Mouse (Mus musculus): ENCODE measurements around the gene Ubxn6. TPM values are rescaled to one million over a fixed set of nuclear protein-coding genes. Genes with fewer than 3 reads are reported as not detected.

Ubxn6 gene
- total RNA-seq, 2 experiments from 2014 or later: 13.6 to 17.4 TPM

DNA sequence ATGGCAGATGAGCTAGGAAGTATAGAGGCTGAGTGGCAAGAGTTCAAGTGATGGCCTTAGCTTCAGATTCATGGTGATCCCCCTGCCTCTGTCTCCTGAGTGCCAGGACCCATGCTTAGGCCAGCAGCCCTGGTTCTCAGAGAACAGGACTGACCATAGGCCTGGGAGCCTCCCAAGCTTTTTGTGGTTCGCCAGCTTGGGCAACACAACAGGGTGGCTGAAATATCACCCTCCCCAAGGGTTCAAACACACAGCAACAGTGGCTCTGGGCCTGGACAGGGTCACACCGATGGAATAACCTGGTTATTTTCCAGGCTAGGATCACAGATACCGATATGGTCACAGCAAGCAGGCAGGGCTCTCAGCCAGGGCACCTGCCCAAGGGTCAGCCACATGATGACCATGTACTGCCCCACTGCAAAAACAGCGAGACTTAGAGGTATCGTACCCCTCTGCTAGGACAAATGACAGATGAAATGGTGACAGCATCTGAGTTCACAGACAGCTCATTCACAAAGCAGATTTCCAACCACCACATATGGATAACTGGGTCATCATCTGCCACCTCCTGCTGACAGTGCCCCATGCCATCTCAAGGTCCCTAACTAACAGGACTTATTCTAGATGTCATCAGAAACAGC is 46.9 kb downstream of the Ubxn6 start:
- no peak for ATAC-seq (replicated peaks; ENCODE audit: poor library complexity)

DNA sequence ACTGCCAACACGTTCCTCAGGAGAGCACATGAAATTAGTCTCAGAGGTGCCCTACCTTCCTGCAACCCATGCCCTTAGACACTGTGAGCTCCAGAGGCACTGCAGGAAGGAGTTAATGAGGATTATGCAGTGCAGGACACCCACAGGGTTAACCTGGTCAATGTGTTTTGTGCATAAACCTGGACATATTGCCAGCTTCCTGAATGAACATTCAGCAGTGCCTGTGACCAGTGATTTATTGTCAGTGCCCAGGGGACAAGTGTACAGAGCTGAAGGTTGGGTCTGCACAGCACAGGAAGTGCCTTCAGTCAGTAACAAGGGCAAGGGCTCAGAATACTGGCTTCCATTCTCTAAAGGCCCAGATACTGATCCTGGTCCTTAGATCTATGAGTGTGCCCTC is 47.9 kb downstream of the Ubxn6 start:
- no peak for ATAC-seq (replicated peaks; ENCODE audit: poor library complexity)

DNA sequence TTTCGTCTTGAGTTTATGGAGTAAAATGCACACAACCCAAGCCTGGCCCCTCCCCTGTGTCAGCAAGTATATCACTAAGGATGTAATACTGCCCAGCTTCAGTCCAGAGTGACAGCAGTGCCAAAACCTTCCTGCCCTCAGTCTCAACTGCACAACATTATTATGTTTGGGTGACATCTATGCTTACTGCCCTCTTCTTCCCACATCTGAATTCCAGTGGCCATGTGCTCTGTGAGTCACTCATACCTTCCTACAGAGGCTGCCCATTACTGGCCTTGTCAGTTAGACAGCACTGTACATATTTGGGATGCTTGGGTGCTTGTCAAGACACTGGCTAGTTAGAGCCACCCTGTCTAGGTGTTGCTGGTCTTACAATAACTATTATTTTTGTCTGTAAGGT is 48.5 kb downstream of the Ubxn6 start:
- no peak for ATAC-seq (replicated peaks; ENCODE audit: poor library complexity)

DNA sequence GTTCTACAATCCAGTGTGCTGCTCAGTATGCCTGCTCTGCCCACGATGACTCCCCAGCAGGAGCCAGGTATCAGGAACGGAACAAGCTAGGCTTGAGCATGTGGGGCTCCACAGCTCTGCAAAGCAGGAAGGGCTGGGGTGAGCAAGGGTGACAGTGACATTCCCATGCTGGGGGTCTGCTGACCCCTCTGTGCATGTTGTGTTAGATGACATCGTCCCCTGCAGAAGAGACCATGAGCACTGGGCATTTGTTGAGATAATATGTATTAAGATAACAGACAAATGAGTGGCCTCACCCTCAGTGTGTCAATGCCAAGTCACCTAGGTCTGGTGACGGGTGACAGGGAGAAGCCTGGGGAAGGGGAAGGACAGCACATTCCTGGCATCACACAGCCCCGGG is 49.9 kb downstream of the Ubxn6 start:
- ATAC-seq (replicated peaks; ENCODE audit: poor library complexity): no peak

DNA sequence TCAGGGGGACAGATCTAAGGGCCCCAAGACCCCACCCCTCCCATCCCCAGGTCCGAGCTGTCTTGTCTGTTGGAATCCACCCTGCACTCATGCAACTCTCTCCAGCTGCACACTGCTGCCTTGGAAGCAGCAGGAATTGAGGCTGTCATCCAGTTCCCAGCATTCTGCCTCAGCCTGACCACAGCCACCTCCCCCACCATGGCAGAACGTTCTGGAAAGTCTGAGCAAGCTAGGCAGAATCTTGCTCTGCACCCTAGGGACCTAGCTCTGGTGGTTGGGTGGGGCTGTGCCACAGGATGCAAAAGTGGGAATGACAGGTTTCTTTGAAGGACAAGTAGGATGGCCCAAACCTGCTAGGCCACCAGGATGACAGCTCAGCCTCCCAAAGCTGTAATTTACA is 50.4 kb downstream of the Ubxn6 start:
- ATAC-seq (replicated peaks; ENCODE audit: poor library complexity): no peak

DNA sequence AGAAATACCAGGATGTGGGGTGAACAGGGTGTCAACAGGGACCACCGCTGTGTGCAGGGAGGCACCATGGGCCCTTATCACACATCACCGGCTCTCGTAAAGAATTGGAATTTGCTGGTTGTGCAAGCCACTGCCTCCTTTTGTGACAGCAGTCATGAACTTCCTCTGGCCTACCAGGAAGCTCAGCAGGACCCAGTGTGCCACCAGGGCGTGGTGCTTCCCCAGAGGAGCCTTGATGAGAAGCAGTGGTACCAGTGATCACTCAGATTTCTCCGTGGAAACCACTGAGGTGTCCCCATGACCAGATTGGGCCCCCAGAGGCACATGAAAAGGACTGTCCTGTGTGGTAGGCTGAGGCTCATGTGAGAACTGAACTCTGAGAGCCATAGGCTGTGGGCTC is 51.4 kb downstream of the Ubxn6 start:
- ATAC-seq (replicated peaks; ENCODE audit: poor library complexity): peak; percentile 63

DNA sequence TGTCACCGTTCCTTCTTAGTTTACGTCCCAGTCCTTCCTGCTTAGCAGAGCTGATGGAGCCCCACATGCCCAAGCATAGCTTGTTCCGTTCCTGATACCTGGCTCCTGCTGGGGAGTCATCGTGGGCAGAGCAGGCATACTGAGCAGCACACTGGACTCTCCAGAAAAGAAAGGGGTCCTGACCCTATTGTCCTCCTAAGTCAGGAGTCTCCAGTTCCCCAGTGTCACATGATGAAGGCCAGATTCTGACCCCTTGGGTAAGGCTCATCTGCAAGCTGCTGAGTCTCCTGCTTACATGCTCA is 51.9 kb downstream of the Ubxn6 start:
- ATAC-seq (replicated peaks; ENCODE audit: poor library complexity): no peak

DNA sequence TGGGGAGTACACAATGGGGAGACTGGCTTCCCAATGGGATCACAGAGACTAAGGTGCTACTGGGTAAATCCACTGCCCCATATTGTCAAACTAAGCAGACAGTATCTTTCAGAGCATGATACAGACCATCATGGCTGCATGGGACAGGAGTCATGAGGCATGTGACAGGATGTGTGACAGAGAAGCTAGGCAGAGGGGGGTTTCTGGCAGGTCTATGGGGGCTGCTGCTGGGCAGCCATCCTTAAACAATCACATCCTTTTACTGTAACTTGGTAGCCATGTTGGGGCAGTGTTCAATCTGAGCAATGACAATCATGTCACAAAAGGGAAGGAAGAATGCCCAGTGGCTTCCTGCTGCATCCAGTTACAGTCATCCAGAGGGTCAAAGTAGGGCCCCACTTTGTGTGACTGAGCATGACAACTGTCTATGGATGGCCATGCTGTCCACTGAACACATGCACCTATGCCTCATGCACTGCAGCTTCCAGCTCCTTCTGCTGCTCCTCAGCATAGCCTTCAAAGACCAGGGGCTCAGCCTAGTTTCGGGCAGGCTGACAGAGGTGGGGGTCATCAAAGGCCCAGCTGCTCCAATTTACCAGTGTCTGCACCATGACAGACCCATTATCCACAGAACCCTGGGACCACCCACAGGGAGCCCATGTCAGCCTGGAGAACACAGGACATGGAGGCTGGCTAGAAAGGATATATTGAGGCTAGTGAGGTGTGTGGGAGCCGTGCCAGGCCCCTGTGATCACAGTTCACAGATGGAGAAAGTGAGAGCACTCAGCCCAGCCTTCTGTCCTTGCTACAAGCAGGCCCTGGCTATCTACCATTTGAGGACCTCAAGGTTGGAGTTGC is 52.5 kb downstream of the Ubxn6 start:
- ATAC-seq (replicated peaks; ENCODE audit: poor library complexity): no peak

DNA sequence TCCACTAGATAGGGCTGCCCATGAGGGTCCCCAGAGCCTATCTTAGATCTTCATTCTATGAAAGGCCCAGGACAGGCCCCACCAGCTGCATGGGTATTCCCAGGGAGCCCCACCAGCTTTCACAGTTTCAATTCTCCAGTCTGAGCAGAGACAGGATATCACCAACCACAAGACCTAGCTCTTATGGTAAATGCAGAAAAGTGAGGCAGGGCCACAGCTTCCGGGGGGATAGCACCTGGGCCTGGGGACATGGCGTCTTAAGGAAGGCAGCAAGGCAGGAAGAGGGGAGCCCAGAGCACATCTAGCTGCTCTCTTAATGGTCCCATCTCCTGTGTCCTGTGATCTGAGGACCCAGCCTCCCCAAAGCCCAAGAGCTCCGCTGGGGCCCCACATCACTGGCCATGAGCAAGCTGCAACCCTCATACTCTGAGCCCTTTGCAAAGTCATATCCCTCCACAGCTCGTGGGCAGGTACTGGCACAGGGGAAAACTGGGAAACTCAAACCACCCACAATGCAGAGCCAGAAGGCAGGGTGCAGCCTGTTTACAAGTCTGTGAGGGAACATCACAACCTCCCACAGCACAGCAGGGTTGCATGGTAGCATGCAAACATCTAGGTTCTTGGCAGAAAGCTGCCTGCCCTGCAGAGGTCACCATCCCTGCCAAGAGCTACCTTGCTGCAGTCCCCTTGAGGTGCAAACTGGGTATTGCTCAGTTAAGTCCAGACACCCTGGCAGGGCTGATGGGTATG is 53.5 kb downstream of the Ubxn6 start:
- peak; percentile 29 for ATAC-seq (replicated peaks; ENCODE audit: poor library complexity)

DNA sequence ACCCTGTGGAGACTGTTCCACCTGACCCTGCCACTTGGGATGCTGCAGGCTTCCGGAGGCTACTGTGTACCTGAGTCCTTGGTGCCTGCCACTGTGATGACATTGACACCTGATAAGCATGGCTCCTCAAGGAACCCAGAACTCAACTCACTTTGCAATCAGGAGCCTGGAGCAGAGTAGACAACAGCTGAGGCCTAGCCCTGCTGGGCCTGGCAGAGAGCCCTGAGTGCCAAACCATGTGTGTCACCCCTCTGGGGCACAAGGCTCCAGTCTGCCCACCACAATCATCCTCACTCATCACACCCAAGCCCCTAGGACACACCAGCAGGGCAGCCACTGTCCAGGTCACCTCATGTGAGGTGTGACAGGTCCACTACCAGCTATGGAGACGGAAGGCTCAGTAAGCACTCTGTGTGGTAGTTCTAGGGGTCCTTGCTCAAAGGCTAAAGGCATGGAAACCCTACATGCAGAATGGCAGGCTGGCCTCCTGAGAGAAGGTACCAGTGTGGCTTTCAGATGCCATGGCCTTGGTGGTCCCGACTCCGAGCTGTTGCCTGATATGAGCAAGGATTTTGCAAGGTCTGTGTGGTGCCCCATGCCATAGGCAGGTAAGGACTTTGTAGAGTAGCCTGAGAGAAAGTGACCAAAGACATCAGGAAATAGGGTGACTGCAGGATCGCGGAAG is 54.3 kb downstream of the Ubxn6 start:
- no peak for ATAC-seq (replicated peaks; ENCODE audit: poor library complexity)

DNA sequence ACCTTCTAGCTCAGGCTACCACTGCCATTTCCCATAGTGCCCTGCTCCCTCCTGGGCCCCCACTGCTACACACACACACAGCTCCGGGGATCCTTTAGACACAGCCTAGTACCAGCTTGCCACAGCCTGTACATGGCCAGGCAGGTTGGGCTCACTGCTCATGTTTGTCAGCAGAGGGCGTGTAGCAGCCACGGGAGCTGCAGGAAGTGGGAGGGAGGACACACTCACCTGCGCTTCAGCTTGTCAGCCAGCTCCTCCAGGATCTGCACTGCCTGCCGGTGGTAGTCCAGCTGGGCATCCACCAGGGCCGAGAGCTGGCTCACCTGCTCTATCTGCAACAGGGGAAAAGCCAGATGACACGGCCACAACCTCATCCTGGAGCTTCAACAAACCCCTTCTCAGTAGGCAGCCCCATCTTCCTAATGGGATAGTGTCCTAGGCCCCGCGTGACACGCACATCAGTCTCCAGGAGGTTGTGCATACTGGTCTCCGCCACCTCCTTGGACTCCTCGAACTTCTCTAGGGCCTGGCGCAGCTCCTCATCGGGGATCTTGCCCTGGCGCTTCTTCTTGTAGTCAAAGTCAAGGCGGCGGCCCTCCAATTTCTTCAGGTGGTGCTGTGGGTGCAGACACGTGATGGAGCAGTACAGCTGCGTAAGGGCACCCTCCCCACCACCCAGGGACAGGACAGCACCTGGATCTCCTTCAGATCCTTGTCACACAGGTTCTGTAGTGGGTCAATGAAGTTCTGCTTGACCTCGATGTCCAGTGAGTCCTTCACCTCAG is 56.3 kb downstream of the Ubxn6 start:
- ATAC-seq (replicated peaks; ENCODE audit: poor library complexity): peak; percentile 58

DNA sequence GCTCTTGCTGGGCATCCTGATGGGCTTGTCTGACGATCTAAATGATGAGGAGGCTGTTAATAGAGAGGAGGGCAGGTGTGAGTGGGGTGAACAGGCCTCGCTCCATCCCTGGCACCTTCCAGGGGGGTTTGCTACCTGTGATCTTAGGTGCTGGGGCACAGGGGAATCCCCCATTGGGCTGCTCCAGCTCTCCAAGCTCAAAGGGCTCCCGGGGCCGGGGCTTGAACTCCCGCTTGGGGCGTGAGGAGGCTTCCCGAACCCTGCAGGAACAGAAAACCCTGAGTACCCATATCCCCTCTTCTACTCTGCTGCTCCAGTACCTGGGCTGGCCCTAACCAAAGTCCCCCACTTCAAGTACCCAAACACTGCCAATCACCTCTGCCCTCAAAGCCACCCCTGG is 57.0 kb downstream of the Ubxn6 start:
- ATAC-seq (replicated peaks; ENCODE audit: poor library complexity): no peak

Other genes starting within 250 kb of the Ubxn6 start
- gene Zfp119a, start 196.1 kb downstream of the Ubxn6 start, total RNA-seq (2015): 5.9 and 9.2 TPM in 2 replicates
- 3.9 and 6.8 TPM in 2 replicates for gene Zfp119a, start 196.1 kb downstream of the Ubxn6 start, total RNA-seq (2017)
- gene Zfp959, start 182.9 kb downstream of the Ubxn6 start, total RNA-seq (2015): 12.5 and 17.0 TPM in 2 replicates
- gene Zfp959, start 182.9 kb downstream of the Ubxn6 start, total RNA-seq (2017): 10.3 and 10.7 TPM in 2 replicates
- gene Zfp119b, start 125.5 kb downstream of the Ubxn6 start, total RNA-seq (2015): 3.8 and 5.5 TPM in 2 replicates
- gene Zfp119b, start 125.5 kb downstream of the Ubxn6 start, total RNA-seq (2017): 4.8 and 5.2 TPM in 2 replicates
- 14.4 and 20.5 TPM in 2 replicates for gene Ebi3, start 122.4 kb downstream of the Ubxn6 start, total RNA-seq (2015)
- gene Ebi3, start 122.4 kb downstream of the Ubxn6 start, total RNA-seq (2017): 13.8 and 17.7 TPM in 2 replicates
- gene Yju2, start 115.9 kb downstream of the Ubxn6 start, total RNA-seq (2015): 7.4 and 11.0 TPM in 2 replicates
- gene Yju2, start 115.9 kb downstream of the Ubxn6 start, total RNA-seq (2017): 21.8 and 23.3 TPM in 2 replicates
- 0.39 and 0.98 TPM in 2 replicates for gene Shd, start 104.6 kb downstream of the Ubxn6 start, total RNA-seq (2015)
- gene Shd, start 104.6 kb downstream of the Ubxn6 start, total RNA-seq (2017): not detected in 2 replicates
- gene Fsd1, start 88.5 kb downstream of the Ubxn6 start, total RNA-seq (2015): not detected in 2 replicates
- not detected in 2 replicates for gene Fsd1, start 88.5 kb downstream of the Ubxn6 start, total RNA-seq (2017)
- 0.32 TPM in 1 of 2 replicates, not detected in the other for gene Stap2, start 69.4 kb downstream of the Ubxn6 start, total RNA-seq (2015)
- gene Stap2, start 69.4 kb downstream of the Ubxn6 start, total RNA-seq (2017): not detected in 2 replicates
- gene Mpnd, start 69.3 kb downstream of the Ubxn6 start, total RNA-seq (2015): 9.2 and 17.4 TPM in 2 replicates
- 76.6 and 92.5 TPM in 2 replicates for gene Mpnd, start 69.3 kb downstream of the Ubxn6 start, total RNA-seq (2017)
- gene Sh3gl1, start 38.4 kb downstream of the Ubxn6 start, total RNA-seq (2015): 19.1 TPM in 2 replicates
- 22.1 and 25.0 TPM in 2 replicates for gene Sh3gl1, start 38.4 kb downstream of the Ubxn6 start, total RNA-seq (2017)
- gene Chaf1a, start 34.6 kb downstream of the Ubxn6 start, total RNA-seq (2015): 15.5 and 16.7 TPM in 2 replicates
- 32.3 and 33.9 TPM in 2 replicates for gene Chaf1a, start 34.6 kb downstream of the Ubxn6 start, total RNA-seq (2017)
- gene Hdgfl2, start 4.6 kb upstream of the Ubxn6 start, total RNA-seq (2015): 20.7 and 25.4 TPM in 2 replicates
- 80.0 and 87.8 TPM in 2 replicates for gene Hdgfl2, start 4.6 kb upstream of the Ubxn6 start, total RNA-seq (2017)
- not detected in 2 replicates for gene Plin4, start 34.8 kb upstream of the Ubxn6 start, total RNA-seq (2015)
- not detected in 2 replicates for gene Plin4, start 34.8 kb upstream of the Ubxn6 start, total RNA-seq (2017)
- 0.17 TPM in 1 of 2 replicates, not detected in the other for gene Plin5, start 42.6 kb upstream of the Ubxn6 start, total RNA-seq (2015)
- gene Plin5, start 42.6 kb upstream of the Ubxn6 start, total RNA-seq (2017): 0.14 TPM in 1 of 2 replicates, not detected in the other
- gene Lrg1, start 47.0 kb upstream of the Ubxn6 start, total RNA-seq (2015): 1.6 and 3.6 TPM in 2 replicates
- gene Lrg1, start 47.0 kb upstream of the Ubxn6 start, total RNA-seq (2017): 1.4 and 4.7 TPM in 2 replicates
- 1.8 and 2.2 TPM in 2 replicates for gene Sema6b, start 65.3 kb upstream of the Ubxn6 start, total RNA-seq (2015)
- 3.2 and 4.9 TPM in 2 replicates for gene Sema6b, start 65.3 kb upstream of the Ubxn6 start, total RNA-seq (2017)
- 1.5 and 2.2 TPM in 2 replicates for gene Tnfaip8l1, start 87.4 kb upstream of the Ubxn6 start, total RNA-seq (2015)
- 0.91 and 2.8 TPM in 2 replicates for gene Tnfaip8l1, start 87.4 kb upstream of the Ubxn6 start, total RNA-seq (2017)
- gene Mydgf, start 108.9 kb upstream of the Ubxn6 start, total RNA-seq (2015): 55.1 and 56.1 TPM in 2 replicates
- 50.4 and 57.1 TPM in 2 replicates for gene Mydgf, start 108.9 kb upstream of the Ubxn6 start, total RNA-seq (2017)
- gene Dpp9, start 143.9 kb upstream of the Ubxn6 start, total RNA-seq (2015): 27.0 and 31.0 TPM in 2 replicates
- 15.7 and 19.9 TPM in 2 replicates for gene Dpp9, start 143.9 kb upstream of the Ubxn6 start, total RNA-seq (2017)
- 15.3 and 15.9 TPM in 2 replicates for gene Fem1a, start 181.8 kb upstream of the Ubxn6 start, total RNA-seq (2015)
- 20.7 and 23.4 TPM in 2 replicates for gene Fem1a, start 181.8 kb upstream of the Ubxn6 start, total RNA-seq (2017)
- 9.0 and 11.4 TPM in 2 replicates for gene Ticam1, start 201.8 kb upstream of the Ubxn6 start, total RNA-seq (2015)
- 3.0 and 4.1 TPM in 2 replicates for gene Ticam1, start 201.8 kb upstream of the Ubxn6 start, total RNA-seq (2017)
- 7.3 and 8.1 TPM in 2 replicates for gene Plin3, start 217.8 kb upstream of the Ubxn6 start, total RNA-seq (2015)
- gene Plin3, start 217.8 kb upstream of the Ubxn6 start, total RNA-seq (2017): 28.1 TPM in 2 replicates
- gene Arrdc5, start 225.3 kb upstream of the Ubxn6 start, total RNA-seq (2015): not detected in 2 replicates
- gene Arrdc5, start 225.3 kb upstream of the Ubxn6 start, total RNA-seq (2017): not detected in 2 replicates
- gene Uhrf1, start 228.3 kb upstream of the Ubxn6 start, total RNA-seq (2015): 67.8 and 80.7 TPM in 2 replicates
- gene Uhrf1, start 228.3 kb upstream of the Ubxn6 start, total RNA-seq (2017): 151 and 160 TPM in 2 replicates